Mouse (Mus musculus): ENCODE data around the gene Rnf11.

- no peak for TF ChIP-seq CTCF (IDR thresholded peaks at IDR 0.05; ENCODE audit: low read depth, low read length)
- no peak for TF ChIP-seq POLR2A (IDR thresholded peaks at IDR 0.05; ENCODE audit: extremely low read depth, insufficient read depth, low read length)
Measured at GRCm38 (mm10) chr4:109475078-109475477, 9.4 kb downstream of the Rnf11 start.

Measured in liver, adult 2 months (tissue).